Mouse (Mus musculus) erythroid progenitor cell, adult 5-6 weeks (primary cell): Measurements from ENCODE around the gene Tspyl3. TPM values are rescaled to one million over a fixed set of nuclear protein-coding genes. Genes with fewer than 3 reads are reported as not detected.

Experiments used
- ATAC-seq: replicated peaks from 2 replicates; pipeline ENCODE4 v1.8.0; 2016; ENCODE audit warnings: moderate number of reproducible peaks, mild to moderate bottlenecking, moderate TSS enrichment, inconsistent platforms; ENCODE audit not compliant: poor library complexity, low FRiP score, severe bottlenecking
- total RNA-seq, 2 experiments: library from RNA; stranded (forward) in 1 of 2; stranded (reverse) in 1 of 2; fragments of 150-400 nt in 1 of 2; fragments of 186-747, 209-891 nt in 1 of 2; gene quantifications; 2 replicates each; pipeline versions ENCODE4 v1.2.3 to v1.2.4; 2015 to 2017; ENCODE audit warnings: low replicate concordance in 2 of 2

The Tspyl3 gene
- total RNA-seq (2015; ENCODE audit: low replicate concordance), result 9.6 TPM in 1 of 2 replicates, not detected in the other
- 0.77 TPM in 1 of 2 replicates, not detected in the other for total RNA-seq (2017; ENCODE audit: low replicate concordance)

DNA sequence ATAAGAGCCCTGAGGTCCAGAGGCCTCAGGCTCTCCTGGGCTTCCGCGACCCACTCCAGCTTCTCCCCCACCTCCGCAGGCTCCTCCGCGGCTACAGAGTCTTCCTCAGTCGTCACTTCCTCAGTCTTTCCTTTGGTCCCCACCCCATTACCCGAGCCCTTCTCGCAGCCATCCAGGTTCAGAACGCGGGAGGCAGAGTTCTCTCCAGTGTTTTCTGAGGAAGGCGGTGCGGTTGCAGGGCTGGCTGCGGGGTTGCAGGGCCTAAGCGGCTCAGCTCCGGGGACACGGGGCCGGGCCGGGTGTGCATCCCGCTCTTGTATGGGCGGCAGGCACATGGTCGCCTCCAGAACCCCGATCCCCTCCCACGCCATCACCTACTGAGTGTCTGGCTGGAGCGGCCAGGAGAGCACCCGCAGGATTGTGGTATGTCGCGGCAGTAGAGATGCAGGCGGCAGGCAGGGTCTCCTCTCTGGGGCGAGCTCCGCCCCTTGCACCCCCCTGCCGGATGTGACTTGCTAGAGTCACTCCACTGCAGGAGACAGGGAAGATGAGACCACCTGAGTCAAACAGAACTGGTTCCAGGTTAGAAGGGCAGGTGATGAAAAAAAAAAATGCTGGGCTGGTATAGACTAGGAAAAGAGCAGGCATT, at the start of gene Tspyl3:
Tspyl3 (minus strand) TSS at position 496 of the 649 bp plus-strand sequence.
- ATAC-seq, result no peak

GRCm38 (mm10) chr2:153274919-153275247, 49.6 kb upstream of the Tspyl3 start:
- ATAC-seq, result no peak

GRCm38 (mm10) chr2:153274200-153274918, 49.1 kb upstream of the Tspyl3 start:
- ATAC-seq, result peak; percentile 81

GRCm38 (mm10) chr2:153270231-153270915, 45.1 kb upstream of the Tspyl3 start:
- peak; percentile 81 for ATAC-seq

- no peak for ATAC-seq
Measured at GRCm38 (mm10) chr2:153267331-153267730, 42.1 kb upstream of the Tspyl3 start.

DNA sequence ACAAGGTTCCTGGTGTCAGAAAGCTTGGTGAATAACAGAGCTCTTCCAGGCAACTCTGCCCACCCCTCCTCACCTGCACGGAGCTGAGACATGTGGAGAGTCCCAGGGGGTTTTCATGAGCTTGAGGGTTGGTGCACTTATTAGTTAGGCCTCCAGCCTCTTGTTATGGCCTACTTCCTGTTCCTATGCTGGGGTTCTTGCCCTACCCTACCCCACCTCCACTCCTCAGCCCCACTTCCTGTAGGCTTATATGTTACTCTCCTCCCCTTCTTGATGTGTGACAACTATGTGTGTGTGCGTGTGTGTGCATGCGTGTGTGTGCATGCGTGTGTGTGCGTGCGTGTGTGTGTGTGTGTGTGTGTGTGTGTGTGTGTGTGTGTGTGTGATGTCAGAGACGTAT, 37.8 kb upstream of the Tspyl3 start:
- ATAC-seq, result no peak

DNA sequence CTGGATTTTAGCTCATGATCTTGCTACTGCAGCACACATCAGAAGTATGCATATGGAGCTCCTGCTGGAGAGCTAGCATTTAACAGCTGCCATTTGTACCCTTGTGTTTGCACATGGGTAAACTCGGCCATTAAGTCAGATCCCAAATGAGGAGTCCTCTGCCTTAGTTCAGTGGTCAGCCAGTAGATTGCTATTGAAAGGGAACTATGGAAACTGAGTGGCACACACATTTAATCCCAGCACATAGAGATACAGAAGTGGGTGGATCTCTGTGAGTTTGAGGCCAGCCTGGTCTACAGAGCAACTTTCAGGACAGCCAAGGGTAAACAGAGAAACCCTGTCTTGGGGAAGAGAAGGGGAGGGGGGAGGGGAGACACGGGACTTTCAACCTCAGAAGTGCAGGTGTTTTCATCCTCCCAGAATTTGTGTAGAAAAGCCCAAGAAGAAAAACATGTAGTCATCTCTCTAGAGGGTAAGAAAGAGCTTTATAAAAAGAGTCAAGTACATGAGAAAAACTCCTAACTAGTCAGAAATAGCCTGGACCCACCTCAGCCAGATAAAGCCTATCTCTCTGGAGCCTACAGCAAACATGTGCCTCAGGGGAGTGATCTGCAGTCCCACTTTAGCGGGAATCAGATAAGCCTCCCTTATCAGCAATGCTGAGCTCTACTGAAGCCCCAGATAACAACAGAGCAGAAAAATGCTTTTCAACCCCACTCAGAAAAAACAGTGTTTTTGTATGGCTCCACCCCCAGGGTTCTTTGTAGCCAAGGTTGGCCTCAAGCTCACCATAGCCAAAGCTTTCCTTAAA, 34.8 kb upstream of the Tspyl3 start:
- ATAC-seq, result peak; percentile 66

DNA sequence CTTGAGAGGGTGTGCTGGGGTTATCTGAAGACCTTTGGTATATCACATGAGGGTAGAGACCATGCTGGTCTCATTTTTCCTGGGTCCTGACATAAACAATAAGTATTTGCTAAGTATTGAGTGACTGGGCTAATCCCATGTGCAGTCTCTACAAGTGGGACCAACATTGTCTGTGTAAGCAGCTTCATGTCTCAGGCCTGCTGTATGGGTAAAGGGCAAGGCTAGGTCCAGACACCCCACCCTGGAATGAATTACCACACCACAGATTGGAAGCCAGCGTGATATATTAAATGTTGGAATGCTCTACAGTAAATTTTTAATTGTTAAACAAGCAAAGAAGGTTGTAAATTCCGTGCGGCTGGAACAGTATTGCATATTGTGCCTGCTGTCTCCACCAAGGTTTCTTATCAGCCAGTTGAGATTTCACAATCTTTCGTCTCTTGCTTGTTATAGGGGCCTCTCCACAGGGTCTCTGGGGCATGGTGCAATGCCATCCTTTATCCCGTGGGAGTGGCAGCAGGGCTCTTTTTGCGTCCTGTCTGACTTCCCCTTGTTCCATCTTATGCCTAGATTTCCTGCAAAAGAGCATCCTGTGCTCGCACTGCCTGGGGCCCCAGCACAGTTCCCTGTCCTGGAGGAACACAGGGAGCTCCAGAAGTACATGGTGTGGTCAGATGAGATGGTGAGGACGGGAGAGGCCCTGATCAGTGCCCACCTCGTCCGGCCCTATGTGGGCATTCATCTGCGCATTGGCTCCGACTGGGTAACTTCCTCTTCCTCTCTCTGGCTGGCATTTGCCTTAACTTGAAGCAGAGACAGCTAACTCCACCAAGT, 34.0 kb upstream of the Tspyl3 start:
- ATAC-seq, result 0 out of 2 replicates have a peak, but pooled peaks have one; percentile 28

DNA sequence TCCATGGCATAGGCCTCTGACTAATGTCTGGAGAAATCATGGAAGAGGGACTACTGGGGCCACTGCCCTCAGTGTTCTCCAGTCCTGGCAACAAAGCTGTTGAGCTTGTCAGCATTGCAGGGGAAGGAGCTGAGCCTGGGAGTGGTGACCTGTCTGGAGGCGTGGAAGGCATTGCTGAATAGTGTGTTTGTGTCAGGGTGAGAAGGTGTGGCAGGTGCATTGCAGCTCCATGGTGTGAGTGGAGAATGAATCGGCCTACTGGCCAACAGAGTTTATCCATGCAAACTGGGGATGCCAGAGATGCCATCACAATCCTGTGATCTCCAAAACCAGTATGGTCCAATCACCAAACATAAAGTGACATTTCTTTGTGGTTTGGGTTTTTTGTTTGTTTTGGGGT, 31.4 kb upstream of the Tspyl3 start:
- no peak for ATAC-seq

GRCm38 (mm10) chr2:153249751-153250150, 24.5 kb upstream of the Tspyl3 start:
- no peak for ATAC-seq

DNA sequence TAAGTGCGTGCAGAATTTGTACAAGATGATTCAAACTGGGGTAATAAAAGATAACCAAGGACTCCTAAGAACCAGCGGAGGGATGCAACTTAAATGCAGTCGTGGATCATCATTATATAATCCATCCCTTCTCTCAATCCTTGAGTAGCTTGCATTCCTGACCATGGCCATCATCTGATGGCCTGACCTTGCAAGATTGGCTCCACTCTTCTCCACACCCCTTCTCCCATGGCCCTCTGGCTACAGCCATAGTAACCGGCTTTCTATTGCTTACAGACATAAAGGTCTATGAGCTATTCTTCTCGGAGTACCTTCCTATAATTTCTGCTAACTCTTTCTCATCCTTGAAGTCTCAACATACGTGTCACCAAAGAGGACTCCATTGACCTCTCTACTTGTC, 16.9 kb upstream of the Tspyl3 start:
- ATAC-seq, result no peak

DNA sequence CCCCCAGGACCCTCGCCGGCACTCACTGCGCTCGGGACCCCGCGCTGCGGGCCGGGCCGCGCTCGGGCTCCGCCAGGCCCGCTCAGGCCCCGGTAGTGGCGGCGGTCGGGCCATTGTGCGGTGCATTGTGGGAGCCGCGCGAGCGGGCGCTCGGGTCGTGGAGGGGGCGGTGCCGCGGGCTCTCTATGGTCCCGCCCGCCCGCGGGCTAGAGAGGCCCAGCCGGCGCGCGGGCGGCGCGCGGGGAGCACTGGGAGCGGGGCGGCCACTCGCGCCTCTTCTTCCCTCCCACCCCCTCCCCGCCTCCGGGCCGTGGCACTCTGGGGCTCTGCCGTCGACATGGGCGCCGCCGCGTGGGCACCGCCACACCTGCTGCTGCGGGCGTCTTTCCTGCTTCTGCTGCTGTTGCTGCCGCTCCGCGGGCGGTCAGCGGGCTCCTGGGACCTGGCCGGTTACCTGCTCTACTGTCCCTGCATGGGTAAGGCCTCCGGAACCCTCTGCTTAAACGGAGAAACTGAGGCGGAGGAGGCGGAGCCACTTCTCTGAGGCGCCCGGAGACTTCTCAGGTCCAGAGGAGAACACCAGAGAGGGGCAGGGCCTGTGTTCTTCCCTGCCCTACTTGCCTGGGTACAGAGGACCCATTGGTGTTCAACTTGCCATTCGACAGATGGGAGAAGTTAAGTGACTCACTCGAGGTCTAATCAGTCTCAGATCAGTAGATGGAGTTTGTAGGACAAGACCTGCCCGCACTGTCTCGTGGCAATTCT, 16.2 kb upstream of the Tspyl3 start, which contains the start of the genes Plagl2 and Pofut1:
Plagl2 (minus strand) TSS at position 177 of the 765 bp plus-strand sequence.
Pofut1 (plus strand) TSS at position 284 of the 765 bp plus-strand sequence.
- ATAC-seq, result peak; percentile 83

DNA sequence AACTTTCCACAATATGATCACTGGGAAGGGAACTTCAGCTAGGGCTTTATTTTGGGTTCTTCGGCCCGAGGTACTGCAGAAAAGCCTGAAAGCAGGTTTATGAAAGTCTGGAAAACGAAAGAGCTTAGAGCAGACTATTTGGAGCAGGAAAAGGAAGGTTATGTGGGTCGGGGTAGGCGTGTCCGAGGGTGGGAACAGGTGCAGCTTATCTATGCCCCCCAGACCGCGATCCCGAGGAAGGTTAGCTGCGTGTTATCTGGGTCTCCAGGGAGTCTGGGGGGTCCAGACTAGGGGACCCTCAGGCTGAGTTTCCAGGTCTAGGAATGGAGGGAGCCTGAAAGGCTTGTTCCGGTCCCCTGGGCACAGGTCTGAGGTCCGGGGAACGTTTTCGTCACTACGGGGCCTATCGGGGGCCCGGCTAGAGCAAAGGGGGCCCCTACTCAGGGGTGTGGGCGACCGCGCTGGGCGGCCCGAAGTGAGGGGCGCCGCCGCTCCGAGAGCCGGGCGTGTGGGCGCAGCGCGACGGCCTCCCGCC, 15.5 kb upstream of the Tspyl3 start:
- peak; percentile 78 for ATAC-seq

- no peak for ATAC-seq
Measured at GRCm38 (mm10) chr2:153239860-153240480, 14.7 kb upstream of the Tspyl3 start.

DNA sequence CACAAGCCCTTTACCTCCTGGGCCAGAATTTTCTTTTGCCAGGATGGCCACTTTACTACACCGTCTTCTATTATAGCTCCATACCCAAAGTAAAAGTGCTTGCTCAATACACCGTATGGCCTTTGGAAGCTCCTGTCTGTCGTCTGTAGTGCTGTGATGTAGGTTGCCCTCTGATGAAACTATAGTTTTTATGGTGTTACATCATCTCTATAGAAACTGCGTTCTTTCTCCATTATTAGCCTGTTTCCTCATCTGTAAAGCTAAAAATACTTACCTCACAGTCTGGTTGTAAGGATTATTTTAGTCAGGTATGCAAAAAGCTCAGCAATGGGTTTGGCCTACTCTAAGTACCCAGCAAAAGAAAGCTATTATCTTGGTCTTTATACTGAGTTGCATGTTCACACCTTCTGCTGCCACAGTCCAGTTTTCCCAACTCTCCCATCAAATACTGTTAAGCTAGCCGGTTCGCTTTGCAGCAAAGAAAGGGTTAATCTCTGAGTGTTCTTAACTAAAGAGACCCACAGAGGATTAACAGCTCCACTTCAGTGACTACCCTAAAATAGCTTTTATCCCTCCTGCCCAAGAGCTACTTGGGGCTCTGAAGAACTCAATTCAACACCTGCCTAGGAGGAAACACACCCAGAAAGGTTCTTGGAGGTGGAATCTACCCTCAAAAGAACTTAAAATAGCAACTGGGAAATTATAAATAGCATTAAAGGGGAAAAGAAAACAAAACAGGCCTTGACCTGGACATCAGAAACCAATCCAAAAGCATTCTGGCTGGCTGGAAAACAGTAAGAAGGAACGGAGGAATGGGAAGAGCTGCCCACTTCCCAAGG, 14.0 kb upstream of the Tspyl3 start:
- no peak for ATAC-seq

DNA sequence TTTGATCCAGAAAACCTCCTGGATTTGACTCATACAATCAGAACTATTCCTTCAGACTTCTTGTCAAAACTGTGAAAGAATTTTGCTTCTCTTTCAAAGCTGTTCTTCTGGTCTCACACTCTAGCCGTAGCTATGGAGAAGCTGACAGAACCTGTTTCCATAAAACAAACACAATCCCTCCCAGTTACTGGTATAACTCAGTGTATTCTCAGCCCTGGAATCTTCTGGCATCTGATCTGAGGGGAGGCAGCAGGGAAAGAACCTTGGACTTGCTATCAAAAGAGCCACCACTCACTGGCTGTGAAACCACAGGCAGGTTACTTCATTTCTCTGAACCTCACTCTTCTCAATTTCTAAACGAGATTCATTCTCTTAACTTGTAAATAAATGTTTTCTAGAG, 13.2 kb upstream of the Tspyl3 start:
- ATAC-seq, result no peak

DNA sequence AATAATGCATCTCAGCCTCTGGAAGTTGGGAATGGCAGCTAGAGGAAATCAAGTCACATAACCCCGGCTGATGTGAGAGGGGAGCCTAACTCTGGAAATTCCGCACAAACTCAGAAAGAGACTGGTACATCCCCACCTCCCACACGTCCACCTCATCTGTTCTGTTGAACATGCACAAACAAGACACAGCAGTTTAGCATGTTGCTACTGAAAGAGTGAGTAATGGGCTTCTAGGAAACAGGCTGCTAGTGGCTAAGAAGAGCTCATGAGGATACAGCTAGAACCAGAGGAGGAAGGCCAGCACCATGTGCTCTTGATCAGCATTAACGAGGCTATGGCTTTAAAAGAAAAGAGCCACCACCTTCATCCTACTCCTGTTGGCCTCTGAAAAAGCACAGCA, 12.7 kb upstream of the Tspyl3 start:
- no peak for ATAC-seq
